Mouse (Mus musculus): ENCODE results near the gene Kdm4b.

DNA sequence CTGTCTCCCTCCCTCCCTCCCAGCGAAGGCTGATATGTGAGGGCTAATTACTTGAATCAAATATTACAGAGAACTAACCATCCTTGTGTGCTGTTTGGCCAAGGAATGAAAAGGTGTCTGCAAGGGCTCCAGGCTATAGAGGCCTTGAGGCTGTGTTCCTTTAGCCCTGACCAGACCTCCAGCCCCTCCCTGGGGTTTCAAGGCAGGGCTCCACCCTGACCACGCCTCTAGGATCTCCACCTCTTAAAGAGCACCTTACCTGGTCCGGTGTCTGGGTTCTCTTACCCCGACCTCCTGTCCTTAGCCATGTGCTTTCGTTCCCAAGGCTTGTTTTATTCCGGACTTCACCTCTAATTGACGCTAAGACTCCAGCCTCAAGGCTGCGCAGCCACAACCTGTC is 83.9 kb downstream of the Kdm4b start:
- TF ChIP-seq CTCF (IDR thresholded peaks at IDR 0.05; ENCODE audit: low read depth, low read length): no peak
- no peak for TF ChIP-seq POLR2A (IDR thresholded peaks at IDR 0.05; ENCODE audit: insufficient read depth, low read length)

Data from ES-Bruce4 (cell line).